Mouse (Mus musculus): ENCODE results near the gene Rrn3.
"Not testable (repeated sequence)": the region's sequence is repeated elsewhere in the genome, so short reads cannot be mapped to it uniquely, and the experiment has no call there.

Rrn3 gene

GRCm38 (mm10) chr16:13793441-13793840, 12.9 kb downstream of the Rrn3 start:
- DNase-seq: not testable (repeated sequence)

- DNase-seq: no peak
Measured at GRCm38 (mm10) chr16:13796746-13797175, 16.3 kb downstream of the Rrn3 start.

- no peak for DNase-seq
Measured at GRCm38 (mm10) chr16:13801231-13801630, 20.7 kb downstream of the Rrn3 start.

GRCm38 (mm10) chr16:13804666-13805065, 24.2 kb downstream of the Rrn3 start:
- DNase-seq: no peak

- DNase-seq: no peak
Measured at GRCm38 (mm10) chr16:13807616-13808015, 27.1 kb downstream of the Rrn3 start.

GRCm38 (mm10) chr16:13808410-13808809, 27.9 kb downstream of the Rrn3 start:
- DNase-seq: no peak

GRCm38 (mm10) chr16:13812152-13812551, 31.6 kb downstream of the Rrn3 start:
- no peak for DNase-seq

- DNase-seq: no peak
Measured at GRCm38 (mm10) chr16:13813200-13813599, 32.7 kb downstream of the Rrn3 start.

- peak; percentile 95 to 98 for DNase-seq
Measured at GRCm38 (mm10) chr16:13818560-13819393, 38.3 kb downstream of the Rrn3 start, which contains the start of gene Ntan1. Ntan1 (plus strand) TSS chr16:13818845.

GRCm38 (mm10) chr16:13819394-13819743, 38.9 kb downstream of the Rrn3 start:
- DNase-seq: no peak

GRCm38 (mm10) chr16:13819806-13820500, 39.4 kb downstream of the Rrn3 start:
- DNase-seq: no peak

- DNase-seq: no peak
Measured at GRCm38 (mm10) chr16:13820771-13821170, 40.3 kb downstream of the Rrn3 start.

GRCm38 (mm10) chr16:13825781-13826490, 45.4 kb downstream of the Rrn3 start:
- no peak for DNase-seq

GRCm38 (mm10) chr16:13826511-13826910, 46.0 kb downstream of the Rrn3 start:
- DNase-seq: no peak

- DNase-seq: no peak
Measured at GRCm38 (mm10) chr16:13830444-13830843, 49.9 kb downstream of the Rrn3 start.

GRCm38 (mm10) chr16:13831606-13832005, 51.1 kb downstream of the Rrn3 start:
- no peak for DNase-seq

GRCm38 (mm10) chr16:13834382-13834781, 53.9 kb downstream of the Rrn3 start:
- DNase-seq: no peak

- no peak for DNase-seq
Measured at GRCm38 (mm10) chr16:13840056-13840455, 59.5 kb downstream of the Rrn3 start.

- DNase-seq: no peak
Measured at GRCm38 (mm10) chr16:13840956-13841355, 60.4 kb downstream of the Rrn3 start.

- no peak for DNase-seq
Measured at GRCm38 (mm10) chr16:13845031-13845430, 64.5 kb downstream of the Rrn3 start.

GRCm38 (mm10) chr16:13846675-13847074, 66.2 kb downstream of the Rrn3 start:
- no peak for DNase-seq

- no peak for DNase-seq
Measured at GRCm38 (mm10) chr16:13848310-13848709, 67.8 kb downstream of the Rrn3 start.

GRCm38 (mm10) chr16:13851446-13851845, 70.9 kb downstream of the Rrn3 start:
- no peak for DNase-seq
